ENCODE assay signal across 16 mouse cellular contexts in genomic region chr15:7681011-7681410, GRCm38 (mm10).
"Had no signal": no experiment of that assay in that cellular context is flagged by ENCODE, and none has a peak within 500 bp of the region (broad histone marks: within the 10 kb centered on the region; RNA-seq: fewer than 3 reads in every experiment).

No protein-coding gene starts in this region.

- H3K27me3 ChIP-seq: neural tube, embryonic 13.5 days; neural tube, embryonic 15.5 days; stomach, embryonic 15.5 days had no signal

- DNase-seq: retina, postnatal 1 day; right cerebral cortex, adult 18-20 months; right cerebral cortex, postnatal 14 days; right cerebral cortex, postnatal 25 days; right cerebral cortex, postnatal 4 days; spleen, adult 18-20 months; thymus, adult 18-20 months; thymus, adult 2 months; thymus, postnatal 14 days; thymus, postnatal 25 days; thymus, postnatal 36 days; thymus, postnatal 4 days had no signal

- H3K9ac ChIP-seq: neural tube, embryonic 13.5 days; neural tube, embryonic 15.5 days; stomach, embryonic 15.5 days had no signal

- H3K4me2 ChIP-seq: neural tube, embryonic 13.5 days; neural tube, embryonic 15.5 days; stomach, embryonic 15.5 days had no signal

- H3K4me3 ChIP-seq: neural tube, embryonic 13.5 days; neural tube, embryonic 15.5 days; stomach, embryonic 15.5 days had no signal

- H3K9me3 ChIP-seq: neural tube, embryonic 13.5 days; neural tube, embryonic 15.5 days; stomach, embryonic 15.5 days had no signal

- H3K27ac ChIP-seq: neural tube, embryonic 13.5 days; neural tube, embryonic 15.5 days; stomach, embryonic 15.5 days; stomach, postnatal 0 days had no signal

- H3K4me1 ChIP-seq: neural tube, embryonic 13.5 days; neural tube, embryonic 15.5 days; stomach, embryonic 15.5 days had no signal

- H3K36me3 ChIP-seq: neural tube, embryonic 13.5 days; neural tube, embryonic 15.5 days; stomach, embryonic 15.5 days had no signal
